Mouse (Mus musculus) bone marrow, adult 2 months (tissue): ENCODE measurements around the gene Fgfr2.

Experiments
- CTCF ChIP-seq: fragments of 200-500 bp; IDR thresholded peaks from 2 replicates; pipeline ENCODE4 v1.5.1; 2011; ENCODE audit warnings: low read length, control low read depth; ENCODE audit not compliant: control insufficient read depth, insufficient read depth
- POLR2A ChIP-seq: fragments of 200-500 bp; IDR thresholded peaks from 2 replicates; pipeline ENCODE4 v1.6.1; 2011; ENCODE audit warnings: low read depth, mild to moderate bottlenecking, control low read depth, low read length, borderline replicate concordance; ENCODE audit not compliant: control insufficient read depth

DNA sequence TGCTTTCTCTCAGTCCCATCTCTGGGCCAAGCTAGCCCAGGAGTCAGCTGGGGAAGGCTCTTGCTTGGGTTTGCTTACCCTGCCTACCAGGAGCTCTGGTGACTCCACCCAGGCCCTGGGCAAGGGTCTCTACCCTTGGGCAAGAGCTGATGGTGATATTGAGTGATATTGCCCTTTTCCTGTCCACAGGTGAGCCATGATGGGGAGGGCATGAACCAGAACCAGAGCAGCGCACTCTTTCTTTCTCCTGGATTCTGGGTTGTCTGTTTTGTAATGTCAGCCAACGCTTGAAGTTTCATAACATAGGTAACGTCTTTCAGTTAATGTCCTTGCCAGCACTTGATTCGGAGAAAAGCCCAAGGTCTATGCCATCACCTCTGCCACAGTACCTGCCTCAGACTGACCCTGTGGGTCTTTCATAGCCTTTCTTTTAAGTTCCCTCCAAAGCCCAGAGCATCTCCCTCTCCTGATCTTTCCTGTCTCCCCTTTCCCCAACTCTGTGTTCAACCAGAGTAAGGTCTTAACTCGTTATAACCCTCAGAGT is 506.1 kb downstream of the Fgfr2 start:
- TF ChIP-seq POLR2A (no peak), CTCF (no peak)
